Mouse (Mus musculus): ENCODE data around the gene Arhgef2. TPM values are rescaled to one million over a fixed set of nuclear protein-coding genes. Genes with fewer than 3 reads are reported as not detected.

Gene Arhgef2
- total RNA-seq, 2 experiments from 2014 or later, result 42.5 to 48.1 TPM

- no peak for DNase-seq
- intact Hi-C loops (cut with DNase I; ENCODE audit: low total_unique reads), result no loop called here
Observed at GRCm38 (mm10) chr3:88652846-88653515, 47.2 kb downstream of the Arhgef2 start, which contains the start of gene Rxfp4. Gene Rxfp4, minus strand, starts transcription at chr3:88653142.

- no peak for DNase-seq
- intact Hi-C loops (cut with DNase I; ENCODE audit: low total_unique reads), result no loop called here
Observed at GRCm38 (mm10) chr3:88653516-88654370, 48.0 kb downstream of the Arhgef2 start.

- intact Hi-C loops (cut with DNase I; ENCODE audit: low total_unique reads), result no loop called here
- DNase-seq, result no peak
Observed at GRCm38 (mm10) chr3:88654621-88655020, 48.9 kb downstream of the Arhgef2 start.

GRCm38 (mm10) chr3:88655619-88656018, 49.9 kb downstream of the Arhgef2 start:
- intact Hi-C loops (cut with DNase I; ENCODE audit: low total_unique reads), result no loop called here
- no peak for DNase-seq

GRCm38 (mm10) chr3:88658441-88659127, 52.8 kb downstream of the Arhgef2 start:
- DNase-seq, result no peak
- intact Hi-C loops (cut with DNase I; ENCODE audit: low total_unique reads), result no loop called here

GRCm38 (mm10) chr3:88659798-88660197, 54.0 kb downstream of the Arhgef2 start:
- DNase-seq, result no peak
- intact Hi-C loops (cut with DNase I; ENCODE audit: low total_unique reads), result no loop called here

GRCm38 (mm10) chr3:88664095-88664494, 58.3 kb downstream of the Arhgef2 start:
- no peak for DNase-seq
- intact Hi-C loops (cut with DNase I; ENCODE audit: low total_unique reads), result no loop called here

- DNase-seq, result peak; percentile 80
- intact Hi-C loops (cut with DNase I; ENCODE audit: low total_unique reads), result loop anchor here (5.0 kb wide), 1 partner anchor 60 kb away; no protein-coding TSS in a partner anchor
Observed at GRCm38 (mm10) chr3:88677399-88677798, 71.6 kb downstream of the Arhgef2 start.

- DNase-seq, result no peak
- intact Hi-C loops (cut with DNase I; ENCODE audit: low total_unique reads), result no loop called here
Observed at GRCm38 (mm10) chr3:88683814-88684213, 78.0 kb downstream of the Arhgef2 start.

GRCm38 (mm10) chr3:88684236-88684979, 78.6 kb downstream of the Arhgef2 start:
- no peak for DNase-seq
- intact Hi-C loops (cut with DNase I; ENCODE audit: low total_unique reads), result no loop called here

- intact Hi-C loops (cut with DNase I; ENCODE audit: low total_unique reads), result no loop called here
Observed at GRCm38 (mm10) chr3:88684980-88685941, 79.5 kb downstream of the Arhgef2 start, which contains the start of gene Khdc4. Gene Khdc4, plus strand, starts transcription at chr3:88685803.

GRCm38 (mm10) chr3:88685958-88686451, 80.2 kb downstream of the Arhgef2 start:
- peak; percentile 27 for DNase-seq
- intact Hi-C loops (cut with DNase I; ENCODE audit: low total_unique reads), result no loop called here

More at GRCm38 (mm10) chr3:88684980-88685941, 79.5 kb downstream of the Arhgef2 start, which contains the start of gene Khdc4:
- DNase-seq, result peak; percentile 97

GRCm38 (mm10) chr3:88686734-88687611, 81.2 kb downstream of the Arhgef2 start:
- intact Hi-C loops (cut with DNase I; ENCODE audit: low total_unique reads), result no loop called here
- no peak for DNase-seq

- intact Hi-C loops (cut with DNase I; ENCODE audit: low total_unique reads), result no loop called here
- DNase-seq, result no peak
Observed at GRCm38 (mm10) chr3:88689079-88689478, 83.3 kb downstream of the Arhgef2 start.

GRCm38 (mm10) chr3:88695545-88695944, 89.8 kb downstream of the Arhgef2 start:
- intact Hi-C loops (cut with DNase I; ENCODE audit: low total_unique reads), result no loop called here
- no peak for DNase-seq
